Mouse (Mus musculus): ENCODE data around the gene Cdh8.
"Not testable (repeated sequence)": the region's sequence is repeated elsewhere in the genome, so short reads cannot be mapped to it uniquely, and the experiment has no call there.

Cdh8 gene

GRCm38 (mm10) chr8:99267133-99267532 lies 149.1 kb downstream of the Cdh8 start:
- no peak for DNase-seq

GRCm38 (mm10) chr8:99234372-99234771 lies 181.9 kb downstream of the Cdh8 start:
- peak in 1 of 2 experiments; percentile 25 for DNase-seq

GRCm38 (mm10) chr8:99223697-99224096 lies 192.6 kb downstream of the Cdh8 start:
- DNase-seq = no peak

GRCm38 (mm10) chr8:99205194-99205593 lies 211.1 kb downstream of the Cdh8 start:
- no peak for DNase-seq

- no peak for DNase-seq
Observed at GRCm38 (mm10) chr8:99190643-99191042, 225.6 kb downstream of the Cdh8 start.

GRCm38 (mm10) chr8:99186879-99187278 lies 229.4 kb downstream of the Cdh8 start:
- DNase-seq = no peak

- DNase-seq = no peak
Observed at GRCm38 (mm10) chr8:99184186-99184585, 232.1 kb downstream of the Cdh8 start.

GRCm38 (mm10) chr8:99166966-99167365 lies 249.3 kb downstream of the Cdh8 start:
- DNase-seq = no peak

- no peak for DNase-seq
Observed at GRCm38 (mm10) chr8:99161633-99162032, 254.6 kb downstream of the Cdh8 start.

GRCm38 (mm10) chr8:99145436-99145835 lies 270.8 kb downstream of the Cdh8 start:
- peak; percentile 54 to 59 for DNase-seq

- DNase-seq = not testable (repeated sequence)
Observed at GRCm38 (mm10) chr8:99144761-99145160, 271.5 kb downstream of the Cdh8 start.

- no peak for DNase-seq
Observed at GRCm38 (mm10) chr8:99098453-99098852, 317.8 kb downstream of the Cdh8 start.

GRCm38 (mm10) chr8:99051344-99051743 lies 364.9 kb downstream of the Cdh8 start:
- peak in 1 of 2 experiments; percentile 13 for DNase-seq

- no peak for DNase-seq
Observed at GRCm38 (mm10) chr8:99048664-99049363, 367.5 kb downstream of the Cdh8 start.

GRCm38 (mm10) chr8:99040423-99040822 lies 375.8 kb downstream of the Cdh8 start:
- DNase-seq = no peak

- no peak for DNase-seq
Observed at GRCm38 (mm10) chr8:99031060-99031459, 385.2 kb downstream of the Cdh8 start.

Data from cerebellum, postnatal 10 days (tissue).